Mouse (Mus musculus) heart, adult 11 months (tissue): ENCODE results near the gene Gpc3.
"Not testable (repeated sequence)": the region's sequence is repeated elsewhere in the genome, so short reads cannot be mapped to it uniquely, and the experiment has no call there.

ENCODE experiments used
- DNase-seq: peaks from one replicate; pipeline ENCODE4 v3.0.0; 2022

Gpc3 gene

GRCm38 (mm10) chrX:52372436-52372835, 241.3 kb downstream of the Gpc3 start:
- no peak for DNase-seq

GRCm38 (mm10) chrX:52369938-52370758, 243.6 kb downstream of the Gpc3 start:
- DNase-seq, result no peak

- DNase-seq, result no peak
Observed at GRCm38 (mm10) chrX:52369304-52369937, 244.3 kb downstream of the Gpc3 start.

GRCm38 (mm10) chrX:52366826-52367225, 246.9 kb downstream of the Gpc3 start:
- no peak for DNase-seq

GRCm38 (mm10) chrX:52365790-52366189, 248.0 kb downstream of the Gpc3 start:
- no peak for DNase-seq

GRCm38 (mm10) chrX:52362241-52363011, 251.3 kb downstream of the Gpc3 start:
- DNase-seq, result no peak

- no peak for DNase-seq
Observed at GRCm38 (mm10) chrX:52352981-52353380, 260.8 kb downstream of the Gpc3 start.

- not testable (repeated sequence) for DNase-seq
Observed at GRCm38 (mm10) chrX:52350631-52351030, 263.1 kb downstream of the Gpc3 start.

- no peak for DNase-seq
Observed at GRCm38 (mm10) chrX:52348773-52349172, 265.0 kb downstream of the Gpc3 start.

- DNase-seq, result no peak
Observed at GRCm38 (mm10) chrX:52344018-52344417, 269.7 kb downstream of the Gpc3 start.

GRCm38 (mm10) chrX:52340251-52340650, 273.5 kb downstream of the Gpc3 start:
- DNase-seq, result no peak

- no peak for DNase-seq
Observed at GRCm38 (mm10) chrX:52321791-52322190, 292.0 kb downstream of the Gpc3 start.

GRCm38 (mm10) chrX:52320653-52321052, 293.1 kb downstream of the Gpc3 start:
- no peak for DNase-seq

- no peak for DNase-seq
Observed at GRCm38 (mm10) chrX:52310976-52311375, 302.8 kb downstream of the Gpc3 start.

GRCm38 (mm10) chrX:52305226-52305625, 308.5 kb downstream of the Gpc3 start:
- no peak for DNase-seq

- no peak for DNase-seq
Observed at GRCm38 (mm10) chrX:52288792-52289191, 325.0 kb downstream of the Gpc3 start.

GRCm38 (mm10) chrX:52287944-52288343, 325.8 kb downstream of the Gpc3 start:
- peak; percentile 88 for DNase-seq

- no peak for DNase-seq
Observed at GRCm38 (mm10) chrX:52282070-52282469, 331.7 kb downstream of the Gpc3 start.

- DNase-seq, result no peak
Observed at GRCm38 (mm10) chrX:52281103-52281900, 332.4 kb downstream of the Gpc3 start.

- DNase-seq, result no peak
Observed at GRCm38 (mm10) chrX:52278687-52279359, 334.9 kb downstream of the Gpc3 start.

- no peak for DNase-seq
Observed at GRCm38 (mm10) chrX:52277599-52277998, 336.2 kb downstream of the Gpc3 start.

- DNase-seq, result no peak
Observed at GRCm38 (mm10) chrX:52273016-52273415, 340.7 kb downstream of the Gpc3 start.
